Mouse (Mus musculus): ENCODE measurements around the gene Ap1ar. TPM values are rescaled to one million over a fixed set of nuclear protein-coding genes. Genes with fewer than 3 reads are reported as not detected.
A peak's percentile ranks its signal among the peaks of the same experiment; 100 is the strongest.

The Ap1ar gene
- polyA plus RNA-seq, 1 experiment from 2014 or later = 73.9 TPM

GRCm38 (mm10) chr3:127861340-127861739, 24.0 kb upstream of the Ap1ar start:
- H3K4me1 ChIP-seq = no peaks in the 10 kb centered on the region
- 82% methylated on average over 11 of the region's 11 CpGs for WGBS
- H3K27ac ChIP-seq = no peak overlapping the region

GRCm38 (mm10) chr3:127853431-127854206, 16.3 kb upstream of the Ap1ar start:
- H3K27ac ChIP-seq = no peak overlapping the region
- H3K9me3 ChIP-seq = no peaks in the 10 kb centered on the region
- no peak overlapping the region for H3K9ac ChIP-seq
- no peaks in the 10 kb centered on the region for H3K27me3 ChIP-seq
- H3K36me3 ChIP-seq = no peaks in the 10 kb centered on the region
- peaks cover 6% of the 10 kb centered on the region; the same call in 1 of the 2 replicates for H3K4me1 ChIP-seq
- whole genome bisulfite sequencing = 18% methylated on average over 15 of the region's 15 CpGs
- ATAC-seq (ENCODE audit: insufficient number of reproducible peaks, insufficient read depth, low FRiP score, low TSS enrichment) = no peak; the same call in 1 of the 2 replicates
- 0 out of 2 replicates have a peak overlapping the region, but pooled peaks have one; percentile 12 for H3K4me2 ChIP-seq (replicated peaks)
- no peak overlapping the region for H3K4me3 ChIP-seq

More at GRCm38 (mm10) chr3:127861340-127861739, 24.0 kb upstream of the Ap1ar start:
- 0 out of 2 replicates have a peak, but pooled peaks cover 4% of the 10 kb centered on the region for H3K9me3 ChIP-seq
- no peaks in the 10 kb centered on the region for H3K36me3 ChIP-seq
- H3K4me3 ChIP-seq = no peak overlapping the region
- ATAC-seq (ENCODE audit: insufficient number of reproducible peaks, insufficient read depth, low FRiP score, low TSS enrichment) = no peak
- H3K4me2 ChIP-seq (replicated peaks) = no peak overlapping the region
- no peaks in the 10 kb centered on the region for H3K27me3 ChIP-seq
- H3K9ac ChIP-seq = no peak overlapping the region

GRCm38 (mm10) chr3:127852722-127853121, 15.4 kb upstream of the Ap1ar start:
- H3K4me2 ChIP-seq (replicated peaks) = no peak overlapping the region
- no peak for ATAC-seq (ENCODE audit: insufficient number of reproducible peaks, insufficient read depth, low FRiP score, low TSS enrichment)
- no peaks in the 10 kb centered on the region for H3K36me3 ChIP-seq
- no peaks in the 10 kb centered on the region for H3K27me3 ChIP-seq
- H3K4me1 ChIP-seq = peaks cover 6% of the 10 kb centered on the region; the same call in 1 of the 2 replicates
- no peak overlapping the region for H3K9ac ChIP-seq
- 78% methylated on average over 9 of the region's 9 CpGs for WGBS
- no peak overlapping the region for H3K4me3 ChIP-seq
- H3K27ac ChIP-seq = no peak overlapping the region
- no peaks in the 10 kb centered on the region for H3K9me3 ChIP-seq

GRCm38 (mm10) chr3:127850776-127851646, 13.7 kb upstream of the Ap1ar start:
- no peaks in the 10 kb centered on the region for H3K36me3 ChIP-seq
- ATAC-seq (ENCODE audit: insufficient number of reproducible peaks, insufficient read depth, low FRiP score, low TSS enrichment) = no peak
- H3K4me2 ChIP-seq (replicated peaks) = no peak overlapping the region
- H3K9ac ChIP-seq = no peak overlapping the region
- 56% methylated on average over 9 of the region's 9 CpGs for WGBS
- H3K27me3 ChIP-seq = no peaks in the 10 kb centered on the region
- H3K4me3 ChIP-seq = no peak overlapping the region
- no peak overlapping the region for H3K27ac ChIP-seq
- peaks cover 6% of the 10 kb centered on the region; the same call in 1 of the 2 replicates for H3K4me1 ChIP-seq
- H3K9me3 ChIP-seq = no peaks in the 10 kb centered on the region

GRCm38 (mm10) chr3:127849922-127850321, 12.6 kb upstream of the Ap1ar start:
- Histone ChIP-seq H3K9ac (no peak overlapping the region), H3K27me3 (no peaks in the 10 kb centered on the region), H3K4me2 (replicated peaks) (no peak overlapping the region), H3K36me3 (no peaks in the 10 kb centered on the region), H3K4me1 (peaks cover 6% of the 10 kb centered on the region; the same call in 1 of the 2 replicates), H3K27ac (no peak overlapping the region), H3K4me3 (no peak overlapping the region), H3K9me3 (no peaks in the 10 kb centered on the region)
- ATAC-seq (ENCODE audit: insufficient number of reproducible peaks, insufficient read depth, low FRiP score, low TSS enrichment) = no peak
- 76% methylated on average over 5 of the region's 5 CpGs for WGBS

GRCm38 (mm10) chr3:127848088-127848808, 10.9 kb upstream of the Ap1ar start:
- no peaks in the 10 kb centered on the region for H3K27me3 ChIP-seq
- H3K9me3 ChIP-seq = no peaks in the 10 kb centered on the region
- ATAC-seq (ENCODE audit: insufficient number of reproducible peaks, insufficient read depth, low FRiP score, low TSS enrichment) = no peak
- H3K27ac ChIP-seq = no peak overlapping the region
- no peaks in the 10 kb centered on the region for H3K4me1 ChIP-seq
- H3K4me3 ChIP-seq = no peak overlapping the region
- H3K9ac ChIP-seq = no peak overlapping the region
- H3K4me2 ChIP-seq (replicated peaks) = no peak overlapping the region
- no peaks in the 10 kb centered on the region for H3K36me3 ChIP-seq
- 85% methylated on average over 11 of the region's 11 CpGs for WGBS

- H3K9ac ChIP-seq = no peak overlapping the region
- ATAC-seq (ENCODE audit: insufficient number of reproducible peaks, insufficient read depth, low FRiP score, low TSS enrichment) = no peak
- no peaks in the 10 kb centered on the region for H3K27me3 ChIP-seq
- H3K4me3 ChIP-seq = no peak overlapping the region
- H3K36me3 ChIP-seq = no peaks in the 10 kb centered on the region
- no peaks in the 10 kb centered on the region for H3K9me3 ChIP-seq
- H3K4me2 ChIP-seq (replicated peaks) = no peak overlapping the region
- 83% methylated on average over 5 of the region's 5 CpGs for WGBS
- H3K27ac ChIP-seq = no peak overlapping the region
- H3K4me1 ChIP-seq = no peaks in the 10 kb centered on the region
Measured at GRCm38 (mm10) chr3:127843941-127844327, 6.6 kb upstream of the Ap1ar start.

- Histone ChIP-seq H3K4me1 (no peaks in the 10 kb centered on the region), H3K27me3 (no peaks in the 10 kb centered on the region), H3K4me2 (replicated peaks) (no peak overlapping the region), H3K27ac (no peak overlapping the region), H3K9ac (no peak overlapping the region), H3K4me3 (no peak overlapping the region), H3K9me3 (no peaks in the 10 kb centered on the region), H3K36me3 (no peaks in the 10 kb centered on the region)
- 85% methylated on average over 2 of the region's 2 CpGs for WGBS
- no peak; the same call in 1 of the 2 replicates for ATAC-seq (ENCODE audit: insufficient number of reproducible peaks, insufficient read depth, low FRiP score, low TSS enrichment)
Measured at GRCm38 (mm10) chr3:127843324-127843940, 6.1 kb upstream of the Ap1ar start.

GRCm38 (mm10) chr3:127841926-127842325, 4.6 kb upstream of the Ap1ar start:
- Histone ChIP-seq H3K36me3 (no peaks in the 10 kb centered on the region), H3K9me3 (no peaks in the 10 kb centered on the region), H3K4me1 (peaks cover 3% of the 10 kb centered on the region; the same call in 1 of the 2 replicates), H3K27ac (no peak overlapping the region), H3K4me3 (no peak overlapping the region), H3K9ac (no peak overlapping the region), H3K27me3 (no peaks in the 10 kb centered on the region), H3K4me2 (replicated peaks) (no peak overlapping the region)
- WGBS = 67% methylated on average over 8 of the region's 8 CpGs
- no peak for ATAC-seq (ENCODE audit: insufficient number of reproducible peaks, insufficient read depth, low FRiP score, low TSS enrichment)

- Histone ChIP-seq H3K4me2 (replicated peaks) (peak overlapping the region; percentile 79), H3K27ac (peak overlapping the region; percentile 88), H3K4me1 (peaks cover 13% of the 10 kb centered on the region), H3K27me3 (no peaks in the 10 kb centered on the region), H3K36me3 (no peaks in the 10 kb centered on the region), H3K9ac (peak overlapping the region; percentile 84), H3K9me3 (no peaks in the 10 kb centered on the region), H3K4me3 (peak overlapping the region; percentile 80)
- no peak for ATAC-seq (ENCODE audit: insufficient number of reproducible peaks, insufficient read depth, low FRiP score, low TSS enrichment)
- WGBS = 31% methylated on average over 8 of the region's 8 CpGs
Measured at GRCm38 (mm10) chr3:127837972-127838644, 785 bp upstream of the Ap1ar start.

Data from embryonic facial prominence, embryonic 12.5 days (tissue).